Mouse (Mus musculus) adrenal gland, postnatal 10 days (tissue): ENCODE measurements around the gene Olfr57. TPM values are rescaled to one million over a fixed set of nuclear protein-coding genes. Genes with fewer than 3 reads are reported as not detected.
"Not testable (repeated sequence)": the region's sequence is repeated elsewhere in the genome, so short reads cannot be mapped to it uniquely, and the experiment has no call there.

Experiments used
- DNase-seq: peaks from one replicate; pipeline ENCODE4 v3.0.0; 2021; ENCODE audit warnings: mixed read lengths
- long read RNA-seq, 2 experiments: library from polyadenylated mRNA; stranded (forward); transcript quantifications; one replicate each; pipeline ENCODE4 v2.0.0; 2021
- total RNA-seq, 2 experiments: library from RNA; stranded (reverse); gene quantifications; 2 replicates each; pipeline ENCODE4 v1.2.3; 2021

Olfr57 gene
- not detected for total RNA-seq
- long read RNA-seq, experiment 1 = 0 reads
- long read RNA-seq, experiment 2 = 0 reads

DNA sequence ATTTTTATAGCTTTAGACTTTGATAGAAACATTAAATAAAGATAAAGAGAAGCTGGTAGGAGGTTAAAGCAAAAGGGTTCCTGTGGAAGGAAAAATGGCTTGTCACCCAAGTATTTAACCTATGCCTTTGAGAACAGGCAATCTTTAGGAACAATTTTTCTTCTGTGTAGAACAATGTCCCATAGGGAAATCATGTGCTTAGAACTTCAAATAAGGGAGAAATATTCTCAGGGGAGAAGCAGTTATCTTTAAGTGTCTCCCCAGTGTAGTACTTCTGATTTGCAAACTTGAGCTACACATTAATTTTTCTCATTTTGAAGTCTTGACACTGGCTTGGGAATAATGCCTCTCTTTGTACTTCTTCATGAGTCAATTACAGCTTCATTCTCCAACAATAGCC is at the start of gene Olfr57:
TSS of gene Olfr57 (plus strand) at position 301 of the 400 bp plus-strand sequence.
- no peak for DNase-seq

DNA sequence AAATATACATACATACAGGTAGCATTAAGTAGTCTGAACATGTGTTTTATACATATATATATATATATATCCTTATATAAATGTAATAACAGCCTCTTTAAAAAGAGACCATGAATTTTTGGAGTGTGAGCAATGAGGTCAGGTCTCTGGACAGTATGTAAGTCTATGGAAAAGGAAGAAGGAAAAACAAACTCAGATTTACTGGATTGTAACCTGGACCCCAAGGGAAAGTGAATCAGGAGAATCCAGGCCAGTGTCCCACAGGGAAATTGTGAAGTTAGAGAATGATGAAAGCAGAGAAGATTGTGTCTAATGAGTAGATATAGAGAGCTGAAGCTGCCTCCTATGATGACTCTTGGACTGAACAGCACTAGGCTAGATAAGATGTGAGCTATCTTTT is 47.8 kb upstream of the Olfr57 start, which contains the start of gene Olfr1352:
TSS of gene Olfr1352 (plus strand) at position 301 of the 400 bp plus-strand sequence.
- DNase-seq = no peak

DNA sequence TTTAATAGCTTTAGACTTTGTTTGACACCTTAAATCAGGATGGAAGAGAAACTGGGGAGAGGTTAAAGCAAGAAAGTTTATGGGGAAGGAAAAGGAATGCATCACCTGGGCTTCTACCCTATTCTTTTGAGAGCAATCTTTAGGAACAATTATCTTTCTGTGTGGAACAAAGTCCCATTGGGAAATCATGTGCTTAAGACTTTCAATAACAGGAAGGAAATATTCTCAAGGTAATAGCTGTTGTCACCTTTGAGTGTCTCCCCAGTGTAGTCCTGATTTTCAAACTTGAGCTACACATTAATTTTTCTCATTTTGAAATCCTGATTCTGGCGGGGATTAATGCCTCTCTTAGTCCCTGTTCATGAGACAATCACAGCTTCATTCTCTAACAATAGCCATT is 16.4 kb upstream of the Olfr57 start, which contains the start of gene Olfr1351:
TSS of gene Olfr1351 (plus strand) at position 301 of the 400 bp plus-strand sequence.
- no peak for DNase-seq

DNA sequence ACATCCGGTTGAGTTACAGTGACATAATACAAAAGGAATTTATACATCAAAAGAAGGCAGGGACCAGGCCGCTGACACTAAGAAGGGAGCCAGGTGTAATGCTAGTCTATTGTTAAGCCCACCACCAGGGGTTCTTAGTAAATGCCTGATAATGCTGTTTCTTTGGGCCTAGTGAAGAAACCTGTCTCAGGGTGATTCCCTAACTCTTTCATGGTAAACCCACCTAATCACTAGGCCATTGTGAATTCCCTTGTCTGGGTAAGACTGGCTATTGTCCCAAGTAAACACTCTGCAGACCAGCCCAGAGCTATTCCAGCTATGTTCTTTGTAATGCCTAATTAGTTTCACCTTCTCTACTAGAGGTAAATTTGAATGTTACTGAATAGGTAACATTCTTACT is 13.9 kb downstream of the Olfr57 start:
- not testable (repeated sequence) for DNase-seq

DNA sequence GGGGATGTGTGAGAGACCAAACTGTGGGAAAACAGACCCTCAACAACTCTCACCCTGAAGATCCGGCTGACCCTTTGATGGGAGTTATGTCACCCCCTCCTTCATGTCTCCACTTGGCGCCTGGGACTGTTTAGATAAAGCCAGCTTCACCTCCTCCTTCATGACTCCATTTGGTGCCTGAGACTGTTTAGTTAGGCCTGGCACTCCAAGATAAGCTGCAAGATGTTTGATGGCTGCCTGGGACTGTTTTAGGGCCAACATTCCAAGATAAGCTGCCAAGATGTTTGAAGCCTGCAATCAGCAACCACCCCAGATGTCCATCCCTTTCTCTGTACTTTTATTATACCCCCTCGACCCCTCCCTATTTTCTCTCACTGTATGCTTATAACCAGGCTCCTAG is 28.8 kb downstream of the Olfr57 start:
- not testable (repeated sequence) for DNase-seq

Other genes starting within 250 kb of the Olfr57 start
- gene Slc1a6, start 248.2 kb upstream of the Olfr57 start, total RNA-seq = under 1 TPM; 0.33 to 0.39 TPM
- not detected for gene Olfr1356, start 176.6 kb upstream of the Olfr57 start, total RNA-seq
- gene Olfr1355, start 153.2 kb upstream of the Olfr57 start, total RNA-seq = not detected
- gene Olfr1354, start 115.6 kb upstream of the Olfr57 start, total RNA-seq = not detected
- not detected for gene Olfr8, start 78.1 kb upstream of the Olfr57 start, total RNA-seq
- not detected for gene Olfr1353, start 65.4 kb upstream of the Olfr57 start, total RNA-seq
- not detected for gene Olfr1352, start 47.7 kb upstream of the Olfr57 start, total RNA-seq
- gene Olfr1351, start 16.3 kb upstream of the Olfr57 start, total RNA-seq = not detected
- gene 2610008E11Rik, start 68.9 kb downstream of the Olfr57 start, total RNA-seq = 10 to 100 TPM; 12.5 to 17.9 TPM
- gene Vmn2r80, start 120.0 kb downstream of the Olfr57 start, total RNA-seq = not detected
- not detected for gene Vmn2r81, start 219.0 kb downstream of the Olfr57 start, total RNA-seq